Mouse (Mus musculus) midbrain, postnatal 0 days (tissue): ENCODE measurements around the gene Asdurf. TPM values are rescaled to one million over a fixed set of nuclear protein-coding genes. Genes with fewer than 3 reads are reported as not detected.
"Not testable (repeated sequence)": the region's sequence is repeated elsewhere in the genome, so short reads cannot be mapped to it uniquely, and the experiment has no call there.

Source experiments
- ATAC-seq: fragments of 200-750 bp; cut with Nextera tagmentation; 2 replicates; pipeline ENCODE4 v1.8.0; 2017; ENCODE audit warnings: moderate number of reproducible peaks, mild to moderate bottlenecking, moderate TSS enrichment, moderate library complexity; ENCODE audit not compliant: low FRiP score
- DNase-seq: peaks from one replicate; pipeline ENCODE4 v3.0.0-alpha.2; 2015; ENCODE audit warnings: low spot score
- H3K27ac ChIP-seq: fragments of 300-500 bp; sonication (generic); 2 replicates; pipeline ENCODE4 v1.5.1; 2014; ENCODE audit warnings: low read depth, mild to moderate bottlenecking, low read length, mixed read lengths
- H3K27me3 ChIP-seq: fragments of 300-500 bp; sonication (generic); 2 replicates; pipeline ENCODE4 v1.6.1; 2014; ENCODE audit warnings: low read length, control low read depth, mixed read lengths; ENCODE audit not compliant: insufficient read depth
- H3K36me3 ChIP-seq: fragments of 300-500 bp; sonication (generic); 2 replicates; pipeline ENCODE4 v1.6.1; 2014; ENCODE audit warnings: low read length, control low read depth, mixed read lengths; ENCODE audit not compliant: insufficient read depth
- H3K4me1 ChIP-seq: fragments of 300-500 bp; sonication (generic); 2 replicates; pipeline ENCODE4 v1.6.1; 2014; ENCODE audit warnings: mild to moderate bottlenecking, control low read depth, antibody characterized with exemption, low read length, mixed read lengths; ENCODE audit not compliant: insufficient read depth
- H3K4me2 ChIP-seq: fragments of 300-500 bp; sonication (generic); 2 replicates; pipeline ENCODE4 v1.6.1; 2014; ENCODE audit warnings: low read depth, mild to moderate bottlenecking, low read length, mixed read lengths; ENCODE audit not compliant: poor library complexity, severe bottlenecking
- H3K4me3 ChIP-seq: fragments of 300-500 bp; sonication (generic); 2 replicates; pipeline ENCODE4 v1.5.1; 2014; ENCODE audit warnings: low read depth, mild to moderate bottlenecking, low read length, moderate library complexity
- H3K9ac ChIP-seq: fragments of 300-500 bp; sonication (generic); replicated peaks from 2 replicates; pipeline ENCODE4 v1.6.1; 2014; ENCODE audit warnings: mild to moderate bottlenecking, low read length, moderate library complexity, mixed read lengths; ENCODE audit not compliant: poor library complexity, severe bottlenecking
- H3K9me3 ChIP-seq: fragments of 300-500 bp; sonication (generic); 2 replicates; pipeline ENCODE4 v1.6.1; 2016; ENCODE audit warnings: low read length, control low read depth
- CTCF ChIP-seq: IDR thresholded peaks from 2 replicates; pipeline ENCODE4 v1.5.1; 2016; ENCODE audit warnings: antibody characterized with exemption, mild to moderate bottlenecking
- WGBS: fragments of 180-500 bp; shearing (Covaris S2); extraction: QIAGEN DNeasy Blood & Tissue Kit; methylation state at CpG from one replicate; pipeline ENCODE4 v1.1.7; 2014; 5-methylcytosine and 5-hydroxymethylcytosine counted together
- polyA plus RNA-seq: library from polyadenylated mRNA; unstranded; fragments of >200 nt; fragmentation: Nextera tagmentation; extraction: Ambion mirVana; gene quantifications from 2 replicates; pipeline ENCODE4 v1.2.1, GENCODE M21; 2015
- total RNA-seq: library from RNA; depleted of rRNA; stranded (reverse); fragments of >200 nt; gene quantifications from 2 replicates; pipeline ENCODE4 v1.2.3, GENCODE M21; 2014

Asdurf gene
- total and polyA plus RNA-seq, 2 experiments from 2014 or later = 9.1 to 14.0 TPM

GRCm38 (mm10) chr1:53358988-53359387 lies 6.6 kb upstream of the Asdurf start:
- Histone ChIP-seq H3K36me3 (no peaks in the 10 kb centered on the region), H3K9me3 (no peaks in the 10 kb centered on the region), H3K4me1 (no peaks in the 10 kb centered on the region), H3K9ac (no peak overlapping the region), H3K27me3 (no peaks in the 10 kb centered on the region), H3K4me2 (no peak overlapping the region), H3K27ac (no peak overlapping the region), H3K4me3 (no peak overlapping the region)
- ATAC-seq = no peak
- TF ChIP-seq CTCF = no peak
- no peak for DNase-seq

GRCm38 (mm10) chr1:53341071-53341470 lies 11.3 kb downstream of the Asdurf start:
- H3K9ac ChIP-seq = no peak overlapping the region
- peaks cover 21% of the 10 kb centered on the region; the same call in 1 of the 2 replicates for H3K36me3 ChIP-seq
- H3K4me2 ChIP-seq = no peak overlapping the region
- ATAC-seq = no peak
- no peak overlapping the region for H3K4me3 ChIP-seq
- 98% methylated on average over 2 of the region's 2 CpGs for WGBS
- DNase-seq = no peak
- H3K4me1 ChIP-seq = no peaks in the 10 kb centered on the region
- H3K9me3 ChIP-seq = peaks cover 10% of the 10 kb centered on the region; the same call in 1 of the 2 replicates
- no peak overlapping the region for H3K27ac ChIP-seq
- no peaks in the 10 kb centered on the region for H3K27me3 ChIP-seq
- no peak for TF ChIP-seq CTCF

- not testable (repeated sequence) for H3K9me3 ChIP-seq, H3K4me1 ChIP-seq, H3K27me3 ChIP-seq, H3K27ac ChIP-seq, H3K4me2 ChIP-seq, H3K36me3 ChIP-seq, H3K9ac ChIP-seq, ATAC-seq, H3K4me3 ChIP-seq, DNase-seq
- WGBS = 60% methylated on average over 2 of the region's 2 CpGs
Observed at GRCm38 (mm10) chr1:53337403-53337802, 15.0 kb downstream of the Asdurf start.

GRCm38 (mm10) chr1:53335465-53335864 lies 17.0 kb downstream of the Asdurf start:
- H3K4me1 ChIP-seq = no peaks in the 10 kb centered on the region
- no peak for ATAC-seq
- H3K27ac ChIP-seq = no peak overlapping the region
- H3K36me3 ChIP-seq = no peaks in the 10 kb centered on the region
- no peaks in the 10 kb centered on the region for H3K27me3 ChIP-seq
- no peak overlapping the region for H3K4me3 ChIP-seq
- H3K9ac ChIP-seq = no peak overlapping the region
- H3K4me2 ChIP-seq = no peak overlapping the region
- TF ChIP-seq CTCF = no peak
- no peak for DNase-seq
- no peaks in the 10 kb centered on the region for H3K9me3 ChIP-seq

- not testable (repeated sequence) for H3K9ac ChIP-seq, H3K27me3 ChIP-seq, H3K4me1 ChIP-seq, H3K9me3 ChIP-seq, H3K4me3 ChIP-seq, H3K36me3 ChIP-seq, H3K27ac ChIP-seq, ATAC-seq, H3K4me2 ChIP-seq, DNase-seq
- 50% methylated on average over 5 of the region's 5 CpGs for WGBS
Observed at GRCm38 (mm10) chr1:53333527-53333926, 18.9 kb downstream of the Asdurf start.

GRCm38 (mm10) chr1:53324827-53325494 lies 27.5 kb downstream of the Asdurf start:
- ATAC-seq (no peak), DNase-seq (no peak)
- TF ChIP-seq CTCF = no peak
- 95% methylated on average over 5 of the region's 5 CpGs for WGBS
- H3K27me3 ChIP-seq = no peaks in the 10 kb centered on the region
- H3K36me3 ChIP-seq = no peaks in the 10 kb centered on the region
- H3K4me1 ChIP-seq = no peaks in the 10 kb centered on the region
- no peak overlapping the region for H3K9ac ChIP-seq
- H3K4me3 ChIP-seq = no peak overlapping the region
- H3K4me2 ChIP-seq = no peak overlapping the region
- no peak overlapping the region for H3K27ac ChIP-seq
- no peaks in the 10 kb centered on the region for H3K9me3 ChIP-seq
